Mouse (Mus musculus) kidney, adult 8-10 months (tissue): Measurements from ENCODE around the gene Larp4b.

Experiments used
- DNase-seq, 2 experiments: peaks; one replicate each; pipeline ENCODE4 v3.0.0; 2022

Gene Larp4b

DNA sequence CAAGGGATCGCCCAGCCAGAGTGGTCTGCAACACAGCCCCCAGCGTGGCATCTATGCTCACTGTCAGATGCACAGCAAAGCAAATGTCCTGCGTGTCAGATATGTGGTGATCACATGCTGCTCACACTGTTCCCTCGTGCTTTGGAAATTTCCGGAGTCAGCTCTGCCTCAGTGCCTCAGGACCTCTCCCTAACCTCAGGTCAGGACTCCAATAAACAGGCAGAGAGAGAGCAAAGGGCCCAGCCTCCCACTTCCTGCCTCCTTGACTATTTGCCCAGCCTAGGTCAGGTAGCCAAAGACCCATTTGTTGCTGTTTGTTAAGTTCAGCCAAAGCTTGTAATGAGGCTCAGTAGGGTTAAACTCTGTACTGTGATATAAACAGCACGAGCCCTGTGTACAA lies 87.4 kb downstream of the Larp4b start:
- DNase-seq: peak; percentile 83

DNA sequence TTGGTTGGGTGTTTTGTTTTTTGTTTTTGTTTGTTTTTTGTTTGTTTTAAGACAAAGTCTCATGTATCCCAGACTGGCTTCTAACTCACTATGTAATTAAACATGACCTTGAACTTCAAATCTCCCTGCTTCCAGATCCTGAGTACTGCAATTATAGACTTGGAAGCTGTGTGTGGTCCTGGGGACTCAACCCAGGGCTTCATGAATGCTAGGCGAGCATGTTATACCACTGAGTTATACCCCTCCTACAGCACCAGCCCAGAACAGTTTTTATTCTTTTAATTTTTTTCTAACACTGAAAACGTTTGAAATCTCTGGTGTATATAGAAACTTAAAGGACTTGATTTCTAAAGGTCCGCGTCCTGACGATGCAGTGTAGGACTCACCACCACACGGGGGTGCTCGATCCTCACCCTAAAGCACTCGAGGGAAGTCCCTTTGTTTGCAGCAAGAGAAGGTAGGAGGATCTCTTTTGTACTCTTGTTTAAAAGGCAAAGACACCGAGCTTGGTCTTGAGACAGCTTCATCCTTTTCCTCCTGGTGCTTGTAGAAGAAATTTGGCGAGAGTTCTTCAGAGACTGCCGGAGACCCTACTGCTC lies 88.1 kb downstream of the Larp4b start:
- peak; percentile 69 to 85 for DNase-seq

DNA sequence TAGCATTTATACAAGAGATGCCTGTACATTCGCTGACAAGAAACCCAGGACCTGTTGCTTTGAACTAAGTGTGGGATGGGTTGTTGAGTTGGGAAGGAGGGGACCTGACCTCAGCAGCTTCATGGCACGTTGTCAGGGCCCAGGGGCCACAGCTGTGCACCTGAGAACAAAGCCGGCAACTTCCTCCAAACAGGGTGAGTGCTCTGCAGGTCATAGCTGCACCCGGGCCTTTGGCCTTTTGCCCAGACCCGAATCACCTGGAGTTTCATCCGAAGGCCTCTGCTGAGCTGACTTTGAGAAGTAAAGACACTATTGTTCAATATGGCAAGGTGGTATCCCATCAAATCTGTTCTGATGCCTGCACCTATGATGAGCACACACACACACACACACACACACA lies 90.6 kb downstream of the Larp4b start:
- peak; percentile 40 to 44 for DNase-seq

DNA sequence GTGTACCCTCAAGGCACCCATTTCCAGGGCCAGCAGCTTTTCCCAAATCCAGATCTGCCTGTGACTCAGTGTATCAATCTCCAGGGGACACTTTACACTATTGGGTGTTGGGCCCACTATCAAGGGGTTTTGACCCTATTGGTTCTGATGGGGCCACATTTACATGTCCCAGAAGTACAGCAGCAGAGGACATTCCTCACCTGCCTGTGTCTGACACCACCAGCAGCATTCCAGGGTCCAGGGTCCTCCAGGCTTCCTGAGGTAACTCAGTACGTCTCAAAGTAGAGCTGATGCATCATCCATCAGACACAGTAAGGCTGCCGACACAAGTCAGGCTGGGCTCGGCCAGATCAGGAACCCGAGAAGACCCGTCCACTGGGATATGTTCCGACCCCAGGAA lies 91.0 kb downstream of the Larp4b start:
- DNase-seq: no peak

DNA sequence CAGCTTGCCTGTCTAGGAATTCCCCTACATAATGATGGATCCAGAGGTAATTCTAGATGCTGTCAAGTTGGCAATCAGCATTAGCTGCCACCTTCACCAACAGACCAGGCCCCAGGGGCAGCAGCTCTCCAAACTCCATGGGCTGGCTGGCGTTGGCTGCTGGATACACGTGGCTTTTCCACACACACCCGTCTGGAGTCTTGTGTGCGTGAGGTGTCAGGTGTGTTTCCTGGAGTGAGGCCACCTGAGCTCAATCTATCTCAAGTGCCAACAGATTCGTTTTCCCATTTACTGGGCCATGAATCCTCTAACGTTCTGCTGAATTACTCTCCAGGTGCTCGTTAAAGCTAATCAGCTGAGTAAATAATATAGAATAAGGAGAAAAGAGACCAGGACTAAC lies 93.5 kb downstream of the Larp4b start:
- DNase-seq: no peak

DNA sequence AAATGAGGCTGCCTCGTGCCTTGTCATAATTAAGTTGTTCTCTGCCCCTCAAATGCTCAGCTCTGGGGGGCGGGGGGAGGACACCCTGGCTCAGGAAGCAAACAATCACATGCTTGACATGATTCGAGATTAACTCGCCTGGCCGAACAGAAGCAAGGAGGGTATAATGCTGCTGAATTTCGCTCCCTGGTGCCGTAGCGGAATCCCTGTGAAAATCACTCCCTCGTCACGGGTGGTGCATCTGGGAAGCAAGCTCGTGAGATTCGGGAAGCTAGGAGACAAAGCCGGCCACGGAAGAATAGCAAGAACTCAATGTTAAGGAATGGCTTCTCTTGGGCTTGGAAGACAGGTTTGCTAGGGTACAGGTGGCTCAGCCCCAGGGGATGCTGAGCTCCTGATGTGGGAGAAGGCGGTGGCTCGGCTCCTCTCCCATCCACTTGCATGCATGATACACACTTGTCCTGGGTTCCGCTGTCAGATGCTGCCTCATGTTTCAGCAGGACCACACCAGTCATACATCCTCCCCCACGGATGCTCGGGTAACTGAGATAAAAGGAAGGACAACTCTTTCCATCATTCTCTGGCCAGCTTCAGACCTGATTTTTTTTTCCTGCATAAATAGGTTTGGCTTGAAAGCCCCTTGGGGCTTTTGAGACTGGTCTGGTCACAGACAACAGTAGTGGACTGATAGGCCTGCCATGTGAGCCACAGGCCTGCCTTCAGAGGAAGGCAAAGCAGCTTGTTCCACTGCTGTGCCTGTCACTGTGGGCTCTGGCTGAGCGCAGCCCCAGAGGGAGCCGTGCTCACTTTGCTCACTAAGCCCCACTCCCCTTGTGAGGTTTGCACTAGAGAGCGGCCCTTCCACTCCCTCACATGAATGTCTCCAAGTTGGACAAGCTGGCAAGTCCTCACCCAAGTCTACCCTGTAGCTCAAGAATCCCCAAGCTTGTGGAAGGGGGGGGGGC lies 94.2 kb downstream of the Larp4b start:
- DNase-seq: no peak

DNA sequence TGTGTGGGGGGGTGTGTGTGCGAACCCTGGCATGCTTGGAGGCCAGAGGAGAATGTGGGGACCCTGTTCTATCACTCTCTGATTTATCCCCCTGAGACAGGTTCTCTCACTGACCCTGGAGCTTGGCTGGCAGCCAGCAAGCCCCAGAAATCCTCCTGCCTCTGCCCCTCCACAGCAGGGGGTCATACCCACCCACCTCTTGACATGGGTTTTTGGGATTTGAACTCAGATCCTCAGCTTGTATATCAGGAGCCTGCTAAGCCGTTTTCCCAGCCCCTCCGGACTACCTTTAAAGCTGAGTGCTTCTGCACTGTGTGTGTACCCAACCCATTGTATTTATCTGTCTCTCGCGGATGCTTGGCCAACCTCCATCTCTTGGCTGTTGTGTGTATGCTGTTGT lies 95.8 kb downstream of the Larp4b start:
- DNase-seq: no peak

DNA sequence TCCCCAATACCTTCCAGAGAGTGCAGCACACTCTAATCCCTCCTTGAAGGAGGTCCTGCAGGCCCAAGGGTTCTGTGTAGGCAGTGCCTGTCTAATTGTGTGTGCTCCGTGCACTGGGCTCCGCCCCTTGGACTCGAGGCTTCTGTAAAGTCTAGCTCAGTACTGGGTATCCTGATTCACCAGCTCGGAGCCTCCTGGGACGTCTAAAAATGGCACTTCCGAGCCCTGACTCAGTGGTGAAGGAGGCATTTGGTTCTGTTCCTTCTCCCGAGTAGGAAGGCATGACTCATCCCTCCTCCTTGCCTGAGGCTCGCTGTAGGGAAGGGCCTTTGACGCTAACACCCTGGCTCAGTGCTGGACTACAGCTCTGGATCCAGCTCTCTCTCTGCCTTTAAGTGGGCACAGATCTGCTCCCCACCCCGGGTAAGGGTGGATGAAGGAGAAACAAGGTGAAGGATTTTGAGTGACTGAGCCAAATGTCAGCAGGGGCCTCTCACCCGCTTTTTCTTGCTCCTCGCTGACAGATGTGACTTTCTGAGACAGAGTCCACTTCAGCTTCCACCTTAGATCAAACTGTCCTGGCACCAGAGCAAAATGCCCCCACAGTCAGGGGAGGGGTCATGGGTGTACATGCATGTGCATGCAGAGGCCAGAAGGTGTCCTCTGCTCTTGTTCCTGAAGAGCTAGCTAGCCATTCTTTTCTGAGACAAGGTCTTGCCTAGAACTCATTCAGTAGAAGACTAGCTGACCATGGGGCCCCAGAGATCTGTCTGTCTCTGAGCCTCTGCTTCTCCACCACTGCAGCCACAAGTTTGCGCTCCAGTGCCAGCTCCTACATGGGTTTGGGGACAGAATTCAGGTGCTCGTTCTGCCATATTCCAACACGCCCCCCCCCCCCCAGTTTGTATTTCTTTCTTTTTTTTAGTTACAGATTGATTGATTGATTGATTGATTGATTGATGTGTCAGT lies 97.8 kb downstream of the Larp4b start:
- peak in 1 of 2 experiments; percentile 39 for DNase-seq

DNA sequence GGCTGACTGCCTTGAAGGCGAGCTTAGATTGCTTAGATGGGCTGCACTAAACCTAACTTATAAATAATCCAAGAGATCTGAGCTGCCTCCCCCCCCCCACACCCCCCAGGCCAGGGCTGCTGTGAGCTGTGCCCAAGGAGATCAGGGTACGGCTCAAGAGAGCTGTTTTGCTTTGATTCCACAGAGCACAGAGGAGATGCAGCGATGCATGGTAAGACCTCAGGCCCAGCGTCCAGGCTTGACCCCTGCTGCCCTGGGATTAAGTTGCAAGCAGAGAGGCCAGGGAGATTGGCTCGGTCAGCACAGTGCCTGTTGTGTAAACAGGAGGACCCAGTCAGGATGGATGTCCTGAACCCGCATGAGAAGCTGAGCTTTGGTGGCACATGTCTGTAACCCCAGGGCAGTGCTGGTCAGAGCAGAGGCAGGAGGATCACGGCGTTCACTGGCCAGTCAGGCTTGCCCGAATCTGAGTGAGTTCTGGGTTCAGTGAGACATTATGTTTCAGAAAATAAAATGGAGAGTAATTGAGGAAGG lies 99.2 kb downstream of the Larp4b start:
- DNase-seq: no peak

DNA sequence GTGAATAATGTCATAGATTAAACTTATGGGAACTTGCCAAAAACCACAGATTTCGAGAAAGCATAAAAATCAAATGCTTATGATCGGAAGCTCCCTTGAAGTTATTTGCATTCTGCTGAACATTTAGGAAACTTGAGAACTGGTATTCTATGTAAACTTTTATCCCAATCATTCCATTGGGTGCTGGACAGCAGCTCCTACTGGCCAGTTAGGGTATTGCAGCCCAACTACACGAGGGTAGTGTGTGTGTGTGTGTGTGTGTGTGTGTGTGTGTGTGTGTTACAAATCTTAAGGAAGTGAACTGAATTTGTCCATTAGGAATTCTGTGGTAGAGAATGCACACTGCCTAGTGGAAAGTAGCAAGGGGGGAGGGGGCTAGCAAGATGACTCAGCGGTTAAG lies 101.0 kb downstream of the Larp4b start:
- DNase-seq: no peak

DNA sequence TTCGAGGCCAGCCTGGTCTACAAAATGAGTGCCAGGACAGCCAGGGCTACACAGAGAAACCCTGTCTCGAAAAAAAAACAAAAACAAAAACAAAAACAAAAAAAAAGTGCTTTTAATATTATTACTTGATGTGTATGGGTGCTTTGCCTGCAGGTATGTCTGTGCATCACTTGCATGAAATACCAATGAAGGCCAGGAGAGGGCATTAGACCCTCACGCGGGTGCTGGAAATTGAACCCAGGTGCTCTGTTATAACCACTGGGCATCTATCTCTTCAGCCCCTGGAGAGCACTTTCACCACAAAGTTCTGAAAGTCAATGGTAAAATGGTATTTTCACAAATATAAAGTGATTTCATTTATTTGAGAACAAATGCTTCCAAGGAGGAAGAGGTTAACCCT lies 101.9 kb downstream of the Larp4b start:
- no peak for DNase-seq

DNA sequence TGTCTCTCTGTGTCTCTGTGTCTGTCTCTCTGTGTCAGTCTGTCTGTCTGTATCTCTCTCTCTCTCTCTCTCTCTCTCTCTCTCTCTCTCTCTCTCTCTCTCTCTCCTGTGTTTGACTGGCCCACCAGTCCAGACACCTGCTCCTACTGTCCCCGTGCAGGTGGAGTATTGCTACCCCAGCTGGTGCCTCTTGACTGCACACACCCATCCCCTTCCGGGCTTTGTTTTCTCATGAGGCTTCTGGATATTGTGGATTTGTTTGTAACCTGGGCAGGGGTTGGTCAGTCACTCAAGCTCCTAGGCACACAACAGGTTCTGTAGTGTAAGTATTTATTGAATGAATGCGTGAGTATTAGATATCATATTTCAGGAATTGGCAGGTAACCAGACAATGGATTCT lies 104.4 kb downstream of the Larp4b start:
- no peak for DNase-seq

DNA sequence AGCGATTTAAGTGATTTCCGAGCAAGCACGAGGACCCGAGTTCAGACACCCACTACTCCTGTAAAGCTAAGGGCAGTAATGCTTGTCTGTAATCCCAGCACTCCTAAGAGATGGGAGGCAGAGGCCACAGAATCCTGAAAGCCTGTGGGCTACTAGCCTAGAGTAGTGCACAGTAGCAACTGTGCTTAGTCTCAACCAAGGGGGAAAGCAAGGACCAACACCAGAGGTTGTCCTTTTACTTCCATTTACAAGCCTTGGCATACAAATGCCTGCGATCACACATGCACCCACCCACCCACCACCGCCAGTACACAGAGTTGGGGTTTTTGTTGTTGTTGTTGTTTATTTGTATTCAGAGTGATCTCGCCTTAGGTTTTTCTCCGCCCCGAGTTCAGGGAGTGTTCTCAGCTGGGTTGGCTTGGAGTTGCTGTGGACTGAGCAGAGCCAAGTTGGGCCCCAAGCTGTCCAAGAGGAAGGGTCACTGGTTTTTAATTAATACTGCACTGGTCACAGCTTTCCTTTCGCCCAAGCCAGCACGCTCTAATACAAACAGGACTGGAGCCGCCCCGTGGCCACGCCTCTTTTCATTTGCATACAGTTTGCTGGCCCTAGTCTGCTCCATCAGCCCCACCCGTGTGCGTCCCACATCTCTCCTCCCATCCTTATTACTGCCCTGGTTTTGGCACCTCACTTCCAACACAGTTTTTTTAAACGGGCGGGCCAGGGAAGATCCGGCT lies 105.2 kb downstream of the Larp4b start:
- DNase-seq: no peak

DNA sequence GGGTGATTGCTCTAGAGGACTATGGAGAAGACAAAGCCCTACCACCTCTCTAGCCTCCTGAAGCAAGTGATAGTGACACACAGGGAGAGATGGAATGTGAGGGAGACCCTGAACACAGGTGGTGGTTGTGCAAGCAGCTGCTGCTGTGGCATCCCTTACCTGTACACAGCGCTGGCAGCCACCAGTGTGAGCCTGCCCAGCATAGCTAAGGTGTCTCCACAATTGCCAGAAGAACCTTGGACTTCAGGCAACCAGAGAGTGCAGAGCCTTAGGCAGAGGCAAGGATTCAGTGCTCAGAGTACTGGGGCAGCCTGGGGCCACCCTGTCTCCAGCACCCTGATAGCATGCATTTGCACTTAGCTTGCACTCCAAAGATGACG lies 105.8 kb downstream of the Larp4b start:
- DNase-seq: no peak

DNA sequence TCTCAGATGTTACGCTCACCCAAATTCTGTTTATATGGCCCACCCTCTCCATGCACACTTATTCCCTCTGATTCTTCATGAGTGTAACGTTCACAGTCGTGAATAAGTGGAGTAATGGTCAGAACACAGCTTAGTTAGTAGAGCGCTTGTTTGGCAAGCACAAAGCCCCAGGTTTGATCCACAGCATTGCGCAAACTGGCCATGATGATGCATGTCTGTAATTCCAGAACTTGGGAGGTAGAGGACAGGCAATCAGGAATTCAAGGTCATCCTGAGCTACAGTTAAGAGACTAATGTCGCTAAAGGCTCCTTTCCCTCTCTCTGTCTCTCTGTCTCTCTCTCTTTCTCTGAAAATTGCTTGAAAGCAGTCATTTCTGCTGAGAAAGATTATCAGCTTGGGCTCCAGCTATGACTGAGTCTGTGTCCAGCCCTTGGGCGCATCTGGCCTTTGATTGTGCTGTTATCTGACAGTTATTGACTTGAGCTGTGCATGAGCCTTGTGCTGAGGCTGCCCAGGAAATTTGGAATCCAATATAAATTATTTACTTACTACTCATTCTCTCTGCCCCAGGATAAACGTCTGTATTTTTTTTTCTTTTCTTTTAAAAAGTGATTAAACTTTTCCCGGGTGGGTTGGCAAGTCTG lies 129.2 kb downstream of the Larp4b start:
- DNase-seq: no peak
